Mouse (Mus musculus) limb, embryonic 14.5 days (tissue): Measurements from ENCODE around the gene Tmem270. TPM values are rescaled to one million over a fixed set of nuclear protein-coding genes. Genes with fewer than 3 reads are reported as not detected.

Source experiments
- ATAC-seq: fragments of 200-750 bp; cut with Nextera tagmentation; 2 replicates; pipeline ENCODE4 v1.8.0; 2017; ENCODE audit warnings: low read depth, moderate number of reproducible peaks, moderate TSS enrichment; ENCODE audit not compliant: low FRiP score
- DNase-seq: peaks from one replicate; pipeline ENCODE4 v3.0.0-alpha.2; 2015; ENCODE audit warnings: low spot score
- H3K27ac ChIP-seq: fragments of 300-500 bp; sonication (generic); replicated peaks from 2 replicates; pipeline ENCODE4 v1.5.1; 2014; ENCODE audit warnings: low read depth, mild to moderate bottlenecking, low read length, moderate library complexity, mixed read lengths
- H3K27me3 ChIP-seq: fragments of 300-500 bp; sonication (generic); 2 replicates; pipeline ENCODE4 v1.6.1; 2014; ENCODE audit warnings: low read length, mixed read lengths; ENCODE audit not compliant: control insufficient read depth, insufficient read depth
- H3K36me3 ChIP-seq: fragments of 300-500 bp; sonication (generic); 2 replicates; pipeline ENCODE4 v1.6.1; 2014; ENCODE audit warnings: mild to moderate bottlenecking, low read length, moderate library complexity, mixed read lengths; ENCODE audit not compliant: control insufficient read depth, insufficient read depth
- H3K4me1 ChIP-seq: fragments of 300-500 bp; sonication (generic); 2 replicates; pipeline ENCODE4 v1.6.1; 2014; ENCODE audit warnings: antibody characterized with exemption, low read length, mixed read lengths; ENCODE audit not compliant: control insufficient read depth, insufficient read depth
- H3K4me2 ChIP-seq: fragments of 300-500 bp; sonication (generic); replicated peaks from 2 replicates; pipeline ENCODE4 v1.6.1; 2014; ENCODE audit warnings: low read depth, mild to moderate bottlenecking, low read length, moderate library complexity; ENCODE audit not compliant: severe bottlenecking
- H3K4me3 ChIP-seq: fragments of 300-500 bp; sonication (generic); replicated peaks from 2 replicates; pipeline ENCODE4 v1.5.1; 2014; ENCODE audit warnings: low read length
- H3K9ac ChIP-seq: fragments of 300-500 bp; sonication (generic); 2 replicates; pipeline ENCODE4 v1.6.1; 2014; ENCODE audit warnings: mild to moderate bottlenecking, low read depth, low read length, moderate library complexity; ENCODE audit not compliant: severe bottlenecking
- H3K9me3 ChIP-seq: fragments of 300-500 bp; sonication (generic); 2 replicates; pipeline ENCODE4 v1.6.1; 2016; ENCODE audit warnings: low read length; ENCODE audit not compliant: control insufficient read depth
- POLR2A ChIP-seq: fragments of 200-500 bp; IDR thresholded peaks from 2 replicates; pipeline ENCODE4 v1.8.0; 2012; ENCODE audit warnings: inconsistent platforms, mild to moderate bottlenecking, moderate library complexity, borderline replicate concordance; ENCODE audit not compliant: insufficient read depth, insufficient read length; ENCODE audit errors: extremely low read depth
- WGBS: fragments of 180-500 bp; shearing (Covaris S2); extraction: QIAGEN DNeasy Blood & Tissue Kit; methylation state at CpG from one replicate; pipeline ENCODE4 v1.1.7; 2014; 5-methylcytosine and 5-hydroxymethylcytosine counted together
- polyA plus RNA-seq, 2 experiments: library from polyadenylated mRNA; depleted of rRNA in 1 of 2; stranded (reverse) in 1 of 2; unstranded in 1 of 2; fragments of >200 nt; fragmentation: Nextera tagmentation in 1 of 2; extraction: Ambion mirVana in 1 of 2; gene quantifications; 2 replicates each; pipeline versions ENCODE4 v1.2.1 to v1.2.3; 2012 to 2014

Tmem270 gene
- polyA plus RNA-seq, 2 experiments = not detected

DNA sequence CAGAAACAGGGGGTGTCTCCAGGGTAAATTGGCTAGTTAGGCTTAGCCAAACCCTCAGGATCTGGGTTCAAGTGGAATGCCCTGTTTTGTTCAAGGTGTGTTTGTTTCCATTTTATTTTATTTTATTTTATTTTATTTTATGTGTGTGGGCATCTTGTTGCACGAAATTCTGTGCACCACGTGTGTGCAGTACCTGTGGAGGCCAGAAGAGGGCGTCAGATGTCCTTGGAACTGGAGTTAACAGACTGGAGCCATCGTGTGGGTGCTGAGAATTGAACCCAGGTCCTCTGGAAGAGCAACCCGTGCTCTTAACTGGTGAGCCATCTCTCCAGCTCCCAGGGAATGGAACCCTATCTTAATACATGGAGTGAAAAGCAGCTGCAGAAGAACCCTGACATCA lies 13.8 kb downstream of the Tmem270 start:
- no peak for ATAC-seq
- no peak for DNase-seq
- no peaks in the 10 kb centered on the region for H3K36me3 ChIP-seq
- no peak overlapping the region for H3K9ac ChIP-seq
- H3K9me3 ChIP-seq = no peaks in the 10 kb centered on the region
- H3K27ac ChIP-seq = no peak overlapping the region
- peaks cover 22% of the 10 kb centered on the region for H3K4me1 ChIP-seq
- H3K4me3 ChIP-seq = no peak overlapping the region
- TF ChIP-seq POLR2A = no peak
- H3K4me2 ChIP-seq = no peak overlapping the region
- WGBS = 85% methylated on average over 5 of the region's 5 CpGs
- no peaks in the 10 kb centered on the region for H3K27me3 ChIP-seq

DNA sequence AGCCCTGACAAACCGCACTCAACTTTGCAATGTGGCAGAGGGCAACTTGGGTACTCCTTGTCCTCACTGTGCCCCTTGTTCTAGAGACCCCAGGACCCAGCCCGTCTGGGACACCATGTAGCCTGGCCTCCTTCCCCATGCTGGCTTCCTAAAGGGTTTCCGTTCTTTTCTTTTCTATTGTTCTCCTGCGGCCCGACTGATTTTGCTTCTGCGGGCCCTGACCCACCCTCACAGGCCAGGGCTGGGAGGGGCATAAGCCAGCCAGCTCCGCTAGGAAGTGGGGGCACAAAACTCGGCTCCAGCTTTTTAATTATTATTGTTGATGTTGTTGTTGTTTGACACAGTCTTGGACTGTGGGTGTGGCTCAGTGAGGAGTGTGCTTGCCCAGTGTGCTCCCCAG lies 15.0 kb downstream of the Tmem270 start:
- Histone ChIP-seq H3K27ac (no peak overlapping the region), H3K9ac (no peak overlapping the region), H3K9me3 (no peaks in the 10 kb centered on the region), H3K4me1 (peaks cover 13% of the 10 kb centered on the region), H3K4me3 (no peak overlapping the region), H3K4me2 (no peak overlapping the region), H3K36me3 (no peaks in the 10 kb centered on the region), H3K27me3 (no peaks in the 10 kb centered on the region)
- no peak for TF ChIP-seq POLR2A
- DNase-seq = no peak
- ATAC-seq = no peak
- WGBS = 81% methylated on average over 8 of the region's 8 CpGs

DNA sequence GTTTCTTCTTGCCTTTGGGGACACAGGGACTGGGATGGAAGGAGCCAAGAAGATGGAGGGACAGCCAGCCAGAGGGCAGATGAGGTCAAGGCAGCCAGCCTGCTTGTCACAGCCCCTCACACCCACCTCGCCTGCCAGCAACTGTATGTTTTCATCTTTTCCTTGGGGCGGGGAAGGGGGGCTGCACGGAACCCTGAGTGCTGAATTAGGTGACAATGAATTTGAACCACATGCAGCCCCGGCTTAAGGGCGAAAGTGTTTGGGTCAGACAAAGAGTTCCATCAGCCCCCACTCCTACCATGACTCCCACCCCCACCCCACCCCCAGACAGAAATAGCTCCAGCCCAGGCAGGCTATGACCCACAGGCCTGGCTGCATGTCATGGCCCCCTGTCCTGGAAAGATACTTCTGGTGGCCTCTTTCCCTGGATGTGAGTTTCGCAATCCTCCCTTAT lies 15.9 kb downstream of the Tmem270 start:
- no peak overlapping the region for H3K9ac ChIP-seq
- WGBS = 50% methylated on average over 5 of the region's 6 CpGs
- no peak overlapping the region for H3K27ac ChIP-seq
- no peaks in the 10 kb centered on the region for H3K36me3 ChIP-seq
- H3K4me3 ChIP-seq = no peak overlapping the region
- H3K4me2 ChIP-seq = no peak overlapping the region
- peaks cover 9% of the 10 kb centered on the region for H3K4me1 ChIP-seq
- H3K9me3 ChIP-seq = no peaks in the 10 kb centered on the region
- TF ChIP-seq POLR2A = no peak
- ATAC-seq (no peak), DNase-seq (no peak)
- no peaks in the 10 kb centered on the region for H3K27me3 ChIP-seq

DNA sequence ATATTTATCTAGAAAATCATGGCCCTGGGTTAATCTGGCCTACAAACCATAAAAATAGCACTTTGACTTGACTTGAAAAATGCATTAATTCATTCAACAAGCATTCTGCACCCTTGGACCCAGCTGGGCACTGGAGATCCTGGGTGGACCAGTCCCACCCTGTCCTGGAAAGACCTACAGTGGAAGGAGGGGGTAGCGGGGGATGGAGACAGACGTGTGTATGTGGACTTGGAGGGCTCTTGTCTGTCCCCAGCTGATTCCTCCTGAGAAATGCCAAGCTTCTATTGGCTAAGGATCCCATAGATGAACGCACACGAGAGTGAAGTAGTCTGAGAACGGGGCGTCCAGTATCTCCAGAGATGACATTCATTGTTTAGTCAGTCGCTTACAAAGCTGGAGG lies 18.0 kb downstream of the Tmem270 start:
- no peaks in the 10 kb centered on the region for H3K27me3 ChIP-seq
- H3K27ac ChIP-seq = no peak overlapping the region
- no peak overlapping the region for H3K9ac ChIP-seq
- H3K4me3 ChIP-seq = no peak overlapping the region
- H3K4me1 ChIP-seq = no peaks in the 10 kb centered on the region
- WGBS = 79% methylated on average over 7 of the region's 7 CpGs
- DNase-seq = no peak
- TF ChIP-seq POLR2A = no peak
- H3K9me3 ChIP-seq = no peaks in the 10 kb centered on the region
- H3K36me3 ChIP-seq = no peaks in the 10 kb centered on the region
- no peak overlapping the region for H3K4me2 ChIP-seq
- no peak for ATAC-seq

DNA sequence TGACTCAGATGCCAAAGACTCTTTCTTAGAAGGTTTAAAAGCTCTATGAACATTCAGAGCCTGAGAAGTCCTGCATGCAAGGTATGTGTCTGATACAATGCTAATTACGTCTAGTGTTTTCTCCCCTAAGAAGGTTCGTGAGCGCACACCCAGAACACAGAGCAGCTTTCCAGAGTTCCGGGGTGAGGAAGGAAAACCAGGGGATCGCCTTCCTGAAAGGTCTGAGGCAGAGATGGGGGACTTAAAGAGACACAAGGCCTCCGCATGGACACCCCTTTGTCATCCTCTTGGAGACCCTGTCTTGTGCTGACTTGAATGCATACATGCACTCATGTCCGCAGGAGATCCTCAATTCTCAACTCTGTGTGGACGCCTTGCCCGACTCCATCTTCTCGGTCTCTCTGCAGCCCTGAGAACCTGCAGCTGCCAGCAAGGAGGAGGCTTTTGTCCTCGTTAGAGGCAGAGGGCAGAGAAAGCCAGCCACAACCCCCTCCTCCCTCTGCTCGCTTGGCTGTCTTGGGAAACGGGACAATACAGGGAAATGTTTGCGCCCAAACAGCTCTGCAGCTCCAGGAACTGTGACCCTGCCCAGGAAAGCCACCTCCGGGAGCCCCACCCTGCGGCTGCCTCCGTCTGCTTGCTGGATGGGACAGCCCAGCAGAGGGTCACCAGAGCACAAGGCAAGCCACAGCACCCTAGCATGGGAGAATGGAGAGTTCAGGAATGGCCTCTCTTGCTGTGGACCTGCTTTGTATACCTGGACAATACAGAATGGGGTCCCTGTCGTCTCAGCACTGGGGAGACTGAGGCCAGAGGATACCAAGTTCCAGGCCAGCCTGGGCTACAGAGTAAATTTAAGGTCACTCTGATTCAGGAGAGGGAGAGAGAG lies 18.8 kb downstream of the Tmem270 start:
- Histone ChIP-seq H3K4me3 (no peak overlapping the region), H3K9ac (no peak overlapping the region), H3K36me3 (no peaks in the 10 kb centered on the region), H3K4me2 (no peak overlapping the region), H3K9me3 (no peaks in the 10 kb centered on the region), H3K27me3 (no peaks in the 10 kb centered on the region), H3K27ac (no peak overlapping the region), H3K4me1 (no peaks in the 10 kb centered on the region)
- TF ChIP-seq POLR2A = no peak
- no peak for ATAC-seq
- no peak for DNase-seq
- WGBS = 61% methylated on average over 18 of the region's 18 CpGs
